Mouse (Mus musculus): ENCODE measurements around the gene Olfr1131. TPM values are rescaled to one million over a fixed set of nuclear protein-coding genes. Genes with fewer than 3 reads are reported as not detected.
"Not testable (repeated sequence)": the region's sequence is repeated elsewhere in the genome, so short reads cannot be mapped to it uniquely, and the experiment has no call there.

Gene Olfr1131
- polyA plus RNA-seq (2012) = not detected in 2 replicates

- TF ChIP-seq GATA1 (IDR thresholded peaks at IDR 0.05; ENCODE audit: low read length) = no peak
Measured at GRCm38 (mm10) chr2:87626804-87627203, at the start of gene Olfr1131. TSS of gene Olfr1131 (plus strand) at chr2:87627104.

- not testable (repeated sequence) for TF ChIP-seq GATA1 (IDR thresholded peaks at IDR 0.05; ENCODE audit: low read length)
Measured at GRCm38 (mm10) chr2:87605912-87606311, 21.0 kb upstream of the Olfr1131 start, which contains the start of gene Olfr1130. TSS of gene Olfr1130 (plus strand) at chr2:87606212.

GRCm38 (mm10) chr2:87637435-87637834, 10.5 kb downstream of the Olfr1131 start, which contains the start of gene Olfr1132:
TSS of gene Olfr1132 (minus strand) at chr2:87637535.
- TF ChIP-seq GATA1 (IDR thresholded peaks at IDR 0.05; ENCODE audit: low read length) = no peak

- TF ChIP-seq GATA1 (IDR thresholded peaks at IDR 0.05; ENCODE audit: low read length) = no peak
Measured at GRCm38 (mm10) chr2:87642441-87642840, 15.5 kb downstream of the Olfr1131 start.

GRCm38 (mm10) chr2:87647274-87647673, 20.4 kb downstream of the Olfr1131 start, which contains the start of gene Olfr1133:
TSS of gene Olfr1133 (minus strand) at chr2:87647374.
- no peak for TF ChIP-seq GATA1 (IDR thresholded peaks at IDR 0.05; ENCODE audit: low read length)

GRCm38 (mm10) chr2:87658360-87658759, 31.5 kb downstream of the Olfr1131 start, which contains the start of gene Olfr1134:
TSS of gene Olfr1134 (minus strand) at chr2:87658460.
- no peak for TF ChIP-seq GATA1 (IDR thresholded peaks at IDR 0.05; ENCODE audit: low read length)

- no peak for TF ChIP-seq GATA1 (IDR thresholded peaks at IDR 0.05; ENCODE audit: low read length)
Measured at GRCm38 (mm10) chr2:87673564-87673963, 46.7 kb downstream of the Olfr1131 start, which contains the start of gene Olfr1135. TSS of gene Olfr1135 (minus strand) at chr2:87673664.

Other genes with a start within 250 kb of the Olfr1131 start
- gene Olfr1122, start 241.3 kb upstream of the Olfr1131 start, polyA plus RNA-seq (2012) = not detected in 2 replicates
- not detected in 2 replicates for gene Olfr1123, start 210.5 kb upstream of the Olfr1131 start, polyA plus RNA-seq (2012)
- not detected in 2 replicates for gene Olfr1124, start 196.8 kb upstream of the Olfr1131 start, polyA plus RNA-seq (2012)
- not detected in 2 replicates for gene Olfr1126, start 173.1 kb upstream of the Olfr1131 start, polyA plus RNA-seq (2012)
- gene Pramel7, start 130.0 kb upstream of the Olfr1131 start, polyA plus RNA-seq (2012) = not detected in 2 replicates
- gene Pramel6, start 120.5 kb upstream of the Olfr1131 start, polyA plus RNA-seq (2012) = not detected in 2 replicates
- not detected in 2 replicates for gene Olfr153, start 95.3 kb upstream of the Olfr1131 start, polyA plus RNA-seq (2012)
- not detected in 2 replicates for gene Olfr1128, start 81.6 kb upstream of the Olfr1131 start, polyA plus RNA-seq (2012)
- gene Olfr1129, start 53.2 kb upstream of the Olfr1131 start, polyA plus RNA-seq (2012) = not detected in 2 replicates
- gene Olfr1130, start 20.9 kb upstream of the Olfr1131 start, polyA plus RNA-seq (2012) = not detected in 2 replicates
- not detected in 2 replicates for gene Olfr1132, start 10.4 kb downstream of the Olfr1131 start, polyA plus RNA-seq (2012)
- not detected in 2 replicates for gene Olfr1133, start 20.3 kb downstream of the Olfr1131 start, polyA plus RNA-seq (2012)
- gene Olfr1134, start 31.4 kb downstream of the Olfr1131 start, polyA plus RNA-seq (2012) = not detected in 2 replicates
- gene Olfr1135, start 46.6 kb downstream of the Olfr1131 start, polyA plus RNA-seq (2012) = not detected in 2 replicates
- gene Olfr1136, start 66.8 kb downstream of the Olfr1131 start, polyA plus RNA-seq (2012) = not detected in 2 replicates
- gene Olfr1137, start 86.1 kb downstream of the Olfr1131 start, polyA plus RNA-seq (2012) = not detected in 2 replicates
- not detected in 2 replicates for gene Olfr1138, start 112.9 kb downstream of the Olfr1131 start, polyA plus RNA-seq (2012)
- gene Olfr1140, start 116.6 kb downstream of the Olfr1131 start, polyA plus RNA-seq (2012) = not detected in 2 replicates
- not detected in 2 replicates for gene Olfr1141, start 126.9 kb downstream of the Olfr1131 start, polyA plus RNA-seq (2012)
- gene Olfr152, start 152.4 kb downstream of the Olfr1131 start, polyA plus RNA-seq (2012) = not detected in 2 replicates
- not detected in 2 replicates for gene Olfr1143, start 173.5 kb downstream of the Olfr1131 start, polyA plus RNA-seq (2012)
- gene Olfr1145, start 182.7 kb downstream of the Olfr1131 start, polyA plus RNA-seq (2012) = not detected in 2 replicates
- not detected in 2 replicates for gene Olfr1148, start 203.4 kb downstream of the Olfr1131 start, polyA plus RNA-seq (2012)
- not detected in 2 replicates for gene Olfr1150-ps1, start 216.9 kb downstream of the Olfr1131 start, polyA plus RNA-seq (2012)
- not detected in 2 replicates for gene Olfr1151, start 228.8 kb downstream of the Olfr1131 start, polyA plus RNA-seq (2012)
- gene Olfr1152, start 239.4 kb downstream of the Olfr1131 start, polyA plus RNA-seq (2012) = not detected in 2 replicates

All from G1E-ER4 (cell line).